Mouse (Mus musculus): ENCODE data around the gene Mcur1.

Gene Mcur1

GRCm38 (mm10) chr13:43564733-43565132, 4.7 kb upstream of the Mcur1 start:
- no peak for DNase-seq (ENCODE audit: low spot score)

GRCm38 (mm10) chr13:43562726-43563125, 2.7 kb upstream of the Mcur1 start:
- no peak for DNase-seq (ENCODE audit: low spot score)

GRCm38 (mm10) chr13:43560458-43561411, 744 bp upstream of the Mcur1 start:
- DNase-seq (ENCODE audit: low spot score) = no peak

GRCm38 (mm10) chr13:43558959-43559358, 1.0 kb downstream of the Mcur1 start:
- DNase-seq (ENCODE audit: low spot score) = no peak

GRCm38 (mm10) chr13:43558357-43558756, 1.6 kb downstream of the Mcur1 start:
- DNase-seq (ENCODE audit: low spot score) = no peak

GRCm38 (mm10) chr13:43556913-43557542, 3.0 kb downstream of the Mcur1 start:
- DNase-seq (ENCODE audit: low spot score) = no peak

- no peak for DNase-seq (ENCODE audit: low spot score)
These were observed 4.7 kb downstream of the Mcur1 start for GRCm38 (mm10) chr13:43555321-43555720.

GRCm38 (mm10) chr13:43554827-43555226, 5.2 kb downstream of the Mcur1 start:
- DNase-seq (ENCODE audit: low spot score) = no peak

GRCm38 (mm10) chr13:43550676-43551075, 9.3 kb downstream of the Mcur1 start:
- DNase-seq (ENCODE audit: low spot score) = no peak

- DNase-seq (ENCODE audit: low spot score) = no peak
These were observed 10.1 kb downstream of the Mcur1 start for GRCm38 (mm10) chr13:43549870-43550269.

- DNase-seq (ENCODE audit: low spot score) = no peak
These were observed 10.8 kb downstream of the Mcur1 start for GRCm38 (mm10) chr13:43549078-43549698.

- DNase-seq (ENCODE audit: low spot score) = no peak
These were observed 11.4 kb downstream of the Mcur1 start for GRCm38 (mm10) chr13:43548617-43549016.

GRCm38 (mm10) chr13:43546861-43547260, 13.1 kb downstream of the Mcur1 start:
- peak; percentile 46 for DNase-seq (ENCODE audit: low spot score)

- DNase-seq (ENCODE audit: low spot score) = no peak
These were observed 19.7 kb downstream of the Mcur1 start for GRCm38 (mm10) chr13:43540205-43540815.

- no peak for DNase-seq (ENCODE audit: low spot score)
These were observed 20.6 kb downstream of the Mcur1 start for GRCm38 (mm10) chr13:43539409-43539808.

- no peak for DNase-seq (ENCODE audit: low spot score)
These were observed 22.1 kb downstream of the Mcur1 start for GRCm38 (mm10) chr13:43537854-43538253.

- no peak for DNase-seq (ENCODE audit: low spot score)
These were observed 26.0 kb downstream of the Mcur1 start for GRCm38 (mm10) chr13:43534015-43534414.

GRCm38 (mm10) chr13:43530832-43531693, 28.9 kb downstream of the Mcur1 start:
- DNase-seq (ENCODE audit: low spot score) = peak; percentile 23

- no peak for DNase-seq (ENCODE audit: low spot score)
These were observed 29.7 kb downstream of the Mcur1 start for GRCm38 (mm10) chr13:43530129-43530831.

- DNase-seq (ENCODE audit: low spot score) = no peak
These were observed 33.7 kb downstream of the Mcur1 start for GRCm38 (mm10) chr13:43526289-43526688.
